In genomic region chr10:59182306-59182705, GRCm38 (mm10) we compare ENCODE assay signal across 22 mouse cellular contexts.
"Had no signal": no experiment of that assay in that cellular context is flagged by ENCODE, and none has a peak within 500 bp of the region (broad histone marks: within the 10 kb centered on the region; RNA-seq: fewer than 3 reads in every experiment).

No protein-coding gene starts in this region.

- H3K4me3 ChIP-seq: intestine, embryonic 15.5 days; limb, embryonic 12.5 days; limb, embryonic 15.5 days; liver, embryonic 12.5 days; liver, embryonic 15.5 days; megakaryocyte, embryonic 14.5 days; midbrain, embryonic 10.5 days; midbrain, embryonic 13.5 days; neural tube, embryonic 12.5 days; neural tube, embryonic 15.5 days had no signal

- H3K27me3 ChIP-seq: intestine, embryonic 15.5 days; limb, embryonic 12.5 days; limb, embryonic 15.5 days; liver, embryonic 12.5 days; liver, embryonic 15.5 days; midbrain, embryonic 13.5 days; neural tube, embryonic 12.5 days; neural tube, embryonic 15.5 days had no signal

- H3K9me3 ChIP-seq: intestine, embryonic 15.5 days; limb, embryonic 12.5 days; limb, embryonic 15.5 days; liver, embryonic 12.5 days; liver, embryonic 15.5 days; megakaryocyte, embryonic 14.5 days; midbrain, embryonic 10.5 days; midbrain, embryonic 13.5 days; neural tube, embryonic 12.5 days; neural tube, embryonic 15.5 days had no signal

- H3K27ac ChIP-seq: intestine, embryonic 15.5 days; kidney, postnatal 0 days; limb, embryonic 12.5 days; limb, embryonic 15.5 days; liver, embryonic 12.5 days; liver, embryonic 15.5 days; midbrain, embryonic 10.5 days; midbrain, embryonic 13.5 days; neural tube, embryonic 12.5 days; neural tube, embryonic 15.5 days; stomach, postnatal 0 days had no signal

- H3K4me1 ChIP-seq: intestine, embryonic 15.5 days; limb, embryonic 12.5 days; limb, embryonic 15.5 days; liver, embryonic 12.5 days; liver, embryonic 15.5 days; midbrain, embryonic 10.5 days; midbrain, embryonic 13.5 days; neural tube, embryonic 12.5 days; neural tube, embryonic 15.5 days had no signal

- H3K36me3 ChIP-seq: intestine, embryonic 15.5 days; liver, embryonic 12.5 days; liver, embryonic 15.5 days had no signal

- H3K9ac ChIP-seq: intestine, embryonic 15.5 days; limb, embryonic 12.5 days; limb, embryonic 15.5 days; liver, embryonic 12.5 days; liver, embryonic 15.5 days; midbrain, embryonic 13.5 days; neural tube, embryonic 12.5 days; neural tube, embryonic 15.5 days had no signal

- DNase-seq: kidney, adult 18-20 months; left cerebral cortex, postnatal 4 days; lung, adult 2 months; lung, postnatal 36 days; right cerebral cortex, adult 18-20 months; right cerebral cortex, postnatal 14 days; right cerebral cortex, postnatal 4 days; thymus, adult 18-20 months; thymus, postnatal 36 days had no signal

- ATAC-seq: hindbrain, embryonic 16.5 days; intestine, embryonic 15.5 days; liver, embryonic 12.5 days; midbrain, embryonic 13.5 days had no signal

- H3K4me2 ChIP-seq: intestine, embryonic 15.5 days; limb, embryonic 12.5 days; limb, embryonic 15.5 days; liver, embryonic 12.5 days; liver, embryonic 15.5 days; midbrain, embryonic 13.5 days; neural tube, embryonic 12.5 days; neural tube, embryonic 15.5 days had no signal
